Mouse (Mus musculus) sigmoid colon, adult 10 weeks (tissue): ENCODE measurements around the gene A730009L09Rik. TPM values are rescaled to one million over a fixed set of nuclear protein-coding genes. Genes with fewer than 3 reads are reported as not detected.

Experiments used
- polyA plus RNA-seq: library from polyadenylated mRNA; stranded (reverse); fragments of 350-450 nt; fragmentation: Illumina TruSeq; extraction: RNeasy Lipid Tissue Mini Kit (QIAGEN cat#74804); gene quantifications from one replicate; pipeline ENCODE4 v1.2.3, GENCODE M21; 2014; ENCODE audit warnings: low read depth, low replicate concordance

The A730009L09Rik gene
- polyA plus RNA-seq, result not detected

DNA sequence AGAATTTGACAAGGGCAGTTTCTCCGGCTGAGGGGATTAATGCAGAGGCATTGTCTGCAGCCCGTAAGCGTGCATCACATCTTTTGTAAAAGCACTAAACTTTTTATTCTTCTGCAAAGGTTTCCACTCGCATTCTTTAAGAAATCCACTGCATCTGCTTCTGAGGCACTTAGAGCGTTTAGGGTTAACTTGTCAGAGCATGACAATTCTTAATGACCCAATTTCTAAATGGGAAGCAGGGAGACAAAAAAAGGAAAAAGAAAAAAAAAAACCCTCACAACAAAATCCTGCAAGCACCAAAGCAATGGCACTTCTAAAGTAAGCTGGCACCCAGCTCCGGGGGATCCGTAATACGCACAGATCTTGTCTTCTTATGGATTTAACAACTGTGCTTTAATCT, at the start of gene A730009L09Rik:
TSS of gene A730009L09Rik (plus strand) at position 301 of the 400 bp plus-strand sequence.

Other genes with a start within 250 kb of the A730009L09Rik start
- 33.3 TPM for gene Mrpl39, start 220.6 kb downstream of the A730009L09Rik start, polyA plus RNA-seq